Mouse (Mus musculus) hindbrain, embryonic 10.5 days (tissue): ENCODE data around the gene Pheta1. TPM values are rescaled to one million over a fixed set of nuclear protein-coding genes. Genes with fewer than 3 reads are reported as not detected.
"Not testable (repeated sequence)": the region's sequence is repeated elsewhere in the genome, so short reads cannot be mapped to it uniquely, and the experiment has no call there.

Source experiments
- DNase-seq: peaks from one replicate; pipeline ENCODE4 v3.0.0-alpha.2; 2017; ENCODE audit warnings: low spot score
- H3K27ac ChIP-seq: fragments of 300-500 bp; sonication (generic); 2 replicates; pipeline ENCODE4 v1.5.1; 2016; ENCODE audit warnings: mild to moderate bottlenecking, moderate library complexity
- H3K27me3 ChIP-seq: fragments of 300-500 bp; sonication (generic); 2 replicates; pipeline ENCODE4 v1.6.1; 2016; ENCODE audit warnings: mild to moderate bottlenecking; ENCODE audit not compliant: poor library complexity, insufficient read depth, severe bottlenecking
- H3K36me3 ChIP-seq: fragments of 300-500 bp; sonication (generic); 2 replicates; pipeline ENCODE4 v1.6.1; 2016; ENCODE audit warnings: mild to moderate bottlenecking, moderate library complexity
- H3K4me1 ChIP-seq: fragments of 300-500 bp; sonication (generic); replicated peaks from 2 replicates; pipeline ENCODE4 v1.6.1; 2016; ENCODE audit warnings: mild to moderate bottlenecking
- H3K4me3 ChIP-seq: fragments of 300-500 bp; sonication (generic); 2 replicates; pipeline ENCODE4 v1.5.1; 2016; ENCODE audit warnings: mild to moderate bottlenecking, moderate library complexity
- H3K9me3 ChIP-seq: fragments of 300-500 bp; sonication (generic); 2 replicates; pipeline ENCODE4 v1.6.1; 2016; ENCODE audit warnings: mild to moderate bottlenecking, moderate library complexity
- WGBS: fragments of 180-500 bp; shearing (Covaris S2); methylation state at CpG from one replicate; pipeline ENCODE4 v1.1.7; 2016; 5-methylcytosine and 5-hydroxymethylcytosine counted together
- polyA plus RNA-seq: library from polyadenylated mRNA; unstranded; fragments of >200 nt; fragmentation: Nextera tagmentation; extraction: Ambion mirVana; gene quantifications from 2 replicates; pipeline ENCODE4 v1.2.1, GENCODE M21; 2016

Pheta1 gene
- polyA plus RNA-seq, 1 experiment from 2014 or later, result 54.5 TPM

GRCm38 (mm10) chr5:121839128-121839473, 9.7 kb upstream of the Pheta1 start:
- Histone ChIP-seq H3K36me3 (no peaks in the 10 kb centered on the region), H3K27ac (peak overlapping the region; percentile 51; the same call in 1 of the 2 replicates), H3K9me3 (no peaks in the 10 kb centered on the region), H3K27me3 (peaks cover 91% of the 10 kb centered on the region), H3K4me3 (peak overlapping the region; percentile 78), H3K4me1 (peaks cover 71% of the 10 kb centered on the region)
- DNase-seq, result no peak
- 21% methylated on average over 7 of the region's 7 CpGs for WGBS

GRCm38 (mm10) chr5:121841516-121841915, 7.3 kb upstream of the Pheta1 start:
- no peak overlapping the region for H3K27ac ChIP-seq
- H3K27me3 ChIP-seq, result peaks cover 94% of the 10 kb centered on the region
- no peaks in the 10 kb centered on the region for H3K36me3 ChIP-seq
- no peak overlapping the region for H3K4me3 ChIP-seq
- DNase-seq, result no peak
- H3K4me1 ChIP-seq, result peaks cover 52% of the 10 kb centered on the region
- WGBS, result 91% methylated on average over 9 of the region's 9 CpGs
- no peaks in the 10 kb centered on the region for H3K9me3 ChIP-seq

GRCm38 (mm10) chr5:121841973-121842372, 6.8 kb upstream of the Pheta1 start:
- Histone ChIP-seq H3K36me3 (no peaks in the 10 kb centered on the region), H3K27ac (no peak overlapping the region), H3K4me3 (peak overlapping the region; percentile 60; the same call in 1 of the 2 replicates), H3K27me3 (peaks cover 94% of the 10 kb centered on the region), H3K4me1 (peaks cover 47% of the 10 kb centered on the region), H3K9me3 (no peaks in the 10 kb centered on the region)
- DNase-seq, result no peak
- 43% methylated on average over 10 of the region's 10 CpGs for WGBS

- Histone ChIP-seq H3K27me3 (peaks cover 87% of the 10 kb centered on the region), H3K36me3 (no peaks in the 10 kb centered on the region), H3K4me3 (peak overlapping the region; percentile 60), H3K9me3 (no peaks in the 10 kb centered on the region), H3K27ac (peak overlapping the region; percentile 80), H3K4me1 (peaks cover 40% of the 10 kb centered on the region)
- under 1% methylated on average over 33 of the region's 33 CpGs for WGBS
- DNase-seq, result peak; percentile 75
These were observed 6.1 kb upstream of the Pheta1 start for GRCm38 (mm10) chr5:121842665-121843118.

- no peak overlapping the region for H3K27ac ChIP-seq
- H3K36me3 ChIP-seq, result no peaks in the 10 kb centered on the region
- peak overlapping the region; percentile 60 for H3K4me3 ChIP-seq
- 16% methylated on average over 17 of the region's 17 CpGs for WGBS
- peaks cover 40% of the 10 kb centered on the region for H3K4me1 ChIP-seq
- no peaks in the 10 kb centered on the region for H3K9me3 ChIP-seq
- H3K27me3 ChIP-seq, result peaks cover 81% of the 10 kb centered on the region
- no peak for DNase-seq
These were observed 5.5 kb upstream of the Pheta1 start for GRCm38 (mm10) chr5:121843138-121843905.

- Histone ChIP-seq H3K4me1 (peaks cover 45% of the 10 kb centered on the region), H3K27me3 (peaks cover 63% of the 10 kb centered on the region), H3K4me3 (no peak overlapping the region), H3K36me3 (peaks cover under 1% of the 10 kb centered on the region; the same call in 1 of the 2 replicates), H3K27ac (peak overlapping the region; percentile 25), H3K9me3 (no peaks in the 10 kb centered on the region)
- WGBS, result 42% methylated on average over 4 of the region's 4 CpGs
- DNase-seq, result no peak
These were observed 3.4 kb upstream of the Pheta1 start for GRCm38 (mm10) chr5:121845361-121845760.

GRCm38 (mm10) chr5:121846322-121846721, 2.5 kb upstream of the Pheta1 start:
- Histone ChIP-seq H3K4me1 (peaks cover 54% of the 10 kb centered on the region), H3K27me3 (peaks cover 53% of the 10 kb centered on the region)
- no peak for DNase-seq

GRCm38 (mm10) chr5:121847269-121847668, 1.5 kb upstream of the Pheta1 start:
- WGBS, result 83% methylated on average over 3 of the region's 3 CpGs
- not testable (repeated sequence) for H3K4me3 ChIP-seq, DNase-seq, H3K27ac ChIP-seq, H3K9me3 ChIP-seq
- Histone ChIP-seq H3K27me3 (peaks cover 44% of the 10 kb centered on the region), H3K4me1 (peaks cover 58% of the 10 kb centered on the region), H3K36me3 (peaks cover 19% of the 10 kb centered on the region)

More at GRCm38 (mm10) chr5:121846322-121846721, 2.5 kb upstream of the Pheta1 start:
- Histone ChIP-seq H3K9me3 (no peaks in the 10 kb centered on the region), H3K4me3 (no peak overlapping the region), H3K36me3 (peaks cover 10% of the 10 kb centered on the region), H3K27ac (no peak overlapping the region)
- WGBS, result 78% methylated on average over 11 of the region's 11 CpGs

GRCm38 (mm10) chr5:121848035-121848519, 707 bp upstream of the Pheta1 start:
- Histone ChIP-seq H3K4me1 (peaks cover 53% of the 10 kb centered on the region), H3K27ac (peak overlapping the region; percentile 96), H3K4me3 (peak overlapping the region; percentile 81), H3K27me3 (peaks cover 36% of the 10 kb centered on the region), H3K36me3 (peaks cover 27% of the 10 kb centered on the region), H3K9me3 (no peaks in the 10 kb centered on the region)
- peak; percentile 75 for DNase-seq
- under 1% methylated on average over 17 of the region's 17 CpGs for WGBS

GRCm38 (mm10) chr5:121849478-121850349, 930 bp downstream of the Pheta1 start:
- no peaks in the 10 kb centered on the region for H3K9me3 ChIP-seq
- peaks cover 63% of the 10 kb centered on the region for H3K4me1 ChIP-seq
- peak overlapping the region; percentile 96 for H3K27ac ChIP-seq
- H3K27me3 ChIP-seq, result peaks cover 19% of the 10 kb centered on the region
- H3K36me3 ChIP-seq, result peaks cover 44% of the 10 kb centered on the region
- peak overlapping the region; percentile 81 for H3K4me3 ChIP-seq
- no peak for DNase-seq
- WGBS, result 45% methylated on average over 20 of the region's 20 CpGs

- Histone ChIP-seq H3K36me3 (peaks cover 72% of the 10 kb centered on the region), H3K4me1 (peaks cover 60% of the 10 kb centered on the region), H3K9me3 (no peaks in the 10 kb centered on the region), H3K4me3 (no peak overlapping the region), H3K27ac (peak overlapping the region; percentile 57), H3K27me3 (no peaks in the 10 kb centered on the region)
- WGBS, result 89% methylated on average over 9 of the region's 9 CpGs
- DNase-seq, result no peak
These were observed 4.7 kb downstream of the Pheta1 start for GRCm38 (mm10) chr5:121853368-121854051.

GRCm38 (mm10) chr5:121854768-121855167, 6.0 kb downstream of the Pheta1 start:
- DNase-seq, result peak; percentile 50
- WGBS, result 56% methylated on average over 10 of the region's 10 CpGs
- Histone ChIP-seq H3K36me3 (peaks cover 79% of the 10 kb centered on the region), H3K27me3 (no peaks in the 10 kb centered on the region), H3K4me3 (no peak overlapping the region), H3K9me3 (no peaks in the 10 kb centered on the region), H3K27ac (peak overlapping the region; percentile 57; the same call in 1 of the 2 replicates), H3K4me1 (peaks cover 52% of the 10 kb centered on the region)
